Mouse (Mus musculus) MEL (cell line): ENCODE data around the gene Ehbp1. TPM values are rescaled to one million over a fixed set of nuclear protein-coding genes. Genes with fewer than 3 reads are reported as not detected.

Experiments
- DNase-seq: peaks from one replicate; pipeline ENCODE4 v3.0.0; 2011; ENCODE audit warnings: low read depth, low spot score
- H3K27ac ChIP-seq: 2 replicates; pipeline ENCODE4 v1.5.1; 2012; ENCODE audit warnings: low read depth, mild to moderate bottlenecking, control low read depth, low read length, moderate library complexity; ENCODE audit not compliant: control insufficient read depth
- H3K27me3 ChIP-seq, 2 experiments: fragments of 150-350 bp in 1 of 2; sonication (generic) in 1 of 2; 2 replicates each; pipeline ENCODE4 v1.6.1; 2012; ENCODE audit warnings: low read length in 2 of 2, mild to moderate bottlenecking in 2 of 2, improper control_type of control experiment in 1 of 2, moderate library complexity in 1 of 2; ENCODE audit not compliant: insufficient read depth in 2 of 2, control insufficient read depth in 1 of 2
- H3K36me3 ChIP-seq, 2 experiments: 2 replicates each; pipeline ENCODE4 v1.6.1; 2012 to 2014; ENCODE audit warnings: low read length in 2 of 2, improper control_type of control experiment in 1 of 2, inconsistent platforms in 1 of 2, mild to moderate bottlenecking in 1 of 2; ENCODE audit not compliant: insufficient read depth in 2 of 2, control insufficient read depth in 1 of 2
- H3K4me1 ChIP-seq, 2 experiments: fragments of 150-350 bp in 1 of 2; sonication (generic) in 1 of 2; 2 replicates each; pipeline ENCODE4 v1.6.1; 2012; ENCODE audit warnings: low read length in 2 of 2, improper control_type of control experiment in 1 of 2, mild to moderate bottlenecking in 1 of 2; ENCODE audit not compliant: insufficient read depth in 2 of 2, control insufficient read depth in 1 of 2
- H3K4me3 ChIP-seq, 2 experiments: fragments of 150-350 bp in 1 of 2; sonication (generic) in 1 of 2; 2 replicates each; pipeline ENCODE4 v1.5.1; 2012; ENCODE audit warnings: low read depth in 2 of 2, low read length in 2 of 2, mild to moderate bottlenecking in 2 of 2, moderate library complexity in 2 of 2, control low read depth in 1 of 2, improper control_type of control experiment in 1 of 2; ENCODE audit not compliant: control insufficient read depth in 1 of 2, insufficient read depth in 1 of 2
- H3K79me2 ChIP-seq: 2 replicates; pipeline ENCODE4 v1.6.1; 2012; ENCODE audit warnings: mild to moderate bottlenecking, low read length, moderate library complexity; ENCODE audit not compliant: control insufficient read depth, poor library complexity, insufficient read depth
- H3K9ac ChIP-seq: 2 replicates; pipeline ENCODE4 v1.6.1; 2012; ENCODE audit warnings: low read depth, mild to moderate bottlenecking, control low read depth, low read length, moderate library complexity; ENCODE audit not compliant: control insufficient read depth, poor library complexity, severe bottlenecking
- H3K9me3 ChIP-seq: fragments of 150-350 bp; sonication (generic); replicated peaks from 2 replicates; pipeline ENCODE4 v1.6.1; 2012; ENCODE audit warnings: mild to moderate bottlenecking, low read length, improper control_type of control experiment, moderate library complexity; ENCODE audit not compliant: insufficient read depth
- BHLHE40 ChIP-seq: IDR thresholded peaks from 2 replicates; pipeline ENCODE4 v1.6.1; 2012; ENCODE audit warnings: low read depth, mild to moderate bottlenecking, inconsistent platforms, low read length, improper control_type of control experiment, borderline replicate concordance
- CHD2 ChIP-seq: IDR thresholded peaks from 2 replicates; pipeline ENCODE4 v1.6.1; 2011; ENCODE audit warnings: low read length, improper control_type of control experiment
- CTCF ChIP-seq, 3 experiments: IDR thresholded peaks in 2 of 3; conservative IDR thresholded peaks in 1 of 3; 2 replicates each; pipeline ENCODE4 v1.5.1; 2011 to 2012; ENCODE audit warnings: low read length in 3 of 3, low read depth in 2 of 3, mild to moderate bottlenecking in 2 of 3, improper control_type of control experiment in 1 of 3, inconsistent platforms in 1 of 3, mixed read lengths in 1 of 3, moderate library complexity in 1 of 3; ENCODE audit not compliant: control insufficient read depth in 1 of 3, insufficient read depth in 1 of 3, poor library complexity in 1 of 3, severe bottlenecking in 1 of 3
- ELF1 ChIP-seq: IDR thresholded peaks from 2 replicates; pipeline ENCODE4 v1.6.1; 2014; ENCODE audit warnings: low read depth, mild to moderate bottlenecking, inconsistent platforms, low read length, improper control_type of control experiment, moderate library complexity
- EP300 ChIP-seq, 2 experiments: IDR thresholded peaks; 2 replicates each; pipeline ENCODE4 v1.6.1; 2011; ENCODE audit warnings: improper control_type of control experiment in 2 of 2, low read length in 2 of 2, low read depth in 1 of 2, mild to moderate bottlenecking in 1 of 2
- ETS1 ChIP-seq: IDR thresholded peaks from 2 replicates; pipeline ENCODE4 v1.6.1; 2012; ENCODE audit warnings: low read depth, mild to moderate bottlenecking, inconsistent platforms, low read length, improper control_type of control experiment, moderate library complexity
- GABPA ChIP-seq: IDR thresholded peaks from 2 replicates; pipeline ENCODE4 v1.6.1; 2012; ENCODE audit warnings: low read depth, mild to moderate bottlenecking, inconsistent platforms, low read length, improper control_type of control experiment, moderate library complexity
- GATA1 ChIP-seq: IDR thresholded peaks from 2 replicates; pipeline ENCODE4 v1.6.1; 2011; ENCODE audit warnings: low read depth, low read length, improper control_type of control experiment
- MAX ChIP-seq: IDR thresholded peaks from 2 replicates; pipeline ENCODE4 v1.6.1; 2011; ENCODE audit warnings: low read length, improper control_type of control experiment
- MEF2A ChIP-seq: IDR thresholded peaks from 2 replicates; pipeline ENCODE4 v1.6.1; 2014; ENCODE audit warnings: low read depth, mild to moderate bottlenecking, inconsistent platforms, low read length, improper control_type of control experiment; ENCODE audit not compliant: poor library complexity, insufficient replicate concordance, severe bottlenecking; ENCODE audit errors: extremely low read depth
- MYC ChIP-seq: IDR thresholded peaks from 2 replicates; pipeline ENCODE4 v1.6.1; 2011; ENCODE audit warnings: low read depth, mild to moderate bottlenecking, low read length, improper control_type of control experiment, moderate library complexity
- NELFE ChIP-seq: IDR thresholded peaks from 2 replicates; pipeline ENCODE4 v1.6.1; 2011; ENCODE audit warnings: low read depth, low read length, improper control_type of control experiment
- POLR2A ChIP-seq, 2 experiments: IDR thresholded peaks; 2 replicates each; pipeline ENCODE4 v1.6.1; 2011 to 2012; ENCODE audit warnings: low read length in 2 of 2, mild to moderate bottlenecking in 2 of 2, control low read depth in 1 of 2, improper control_type of control experiment in 1 of 2, low read depth in 1 of 2, moderate library complexity in 1 of 2; ENCODE audit not compliant: control insufficient read depth in 1 of 2, insufficient read depth in 1 of 2, poor library complexity in 1 of 2
- POLR2AphosphoS5 ChIP-seq: IDR thresholded peaks from 2 replicates; pipeline ENCODE4 v1.6.1; 2012; ENCODE audit warnings: low read depth, borderline replicate concordance, mild to moderate bottlenecking, inconsistent platforms, low read length, moderate library complexity, mixed read lengths
- RAD21 ChIP-seq: IDR thresholded peaks from 2 replicates; pipeline ENCODE4 v1.6.1; 2011; ENCODE audit warnings: mild to moderate bottlenecking, low read depth, low read length, improper control_type of control experiment
- TAL1 ChIP-seq: IDR thresholded peaks from 2 replicates; pipeline ENCODE4 v1.6.1; 2012; ENCODE audit warnings: mild to moderate bottlenecking, inconsistent platforms, low read length, moderate library complexity, mixed read lengths
- TBP ChIP-seq: IDR thresholded peaks from 2 replicates; pipeline ENCODE4 v1.8.0; 2011; ENCODE audit warnings: low read depth, low read length, improper control_type of control experiment
- USF1 ChIP-seq: IDR thresholded peaks from 2 replicates; pipeline ENCODE4 v1.6.1; 2014; ENCODE audit warnings: low read depth, mild to moderate bottlenecking, inconsistent platforms, low read length, improper control_type of control experiment, moderate library complexity
- ZC3H11A ChIP-seq: IDR thresholded peaks from 2 replicates; pipeline ENCODE4 v1.6.1; 2012; ENCODE audit warnings: low read depth, mild to moderate bottlenecking, inconsistent platforms, low read length, improper control_type of control experiment
- ZNF384 ChIP-seq: IDR thresholded peaks from 2 replicates; pipeline ENCODE4 v1.6.1; 2012; ENCODE audit warnings: low read depth, mild to moderate bottlenecking, inconsistent platforms, low read length, improper control_type of control experiment
- polyA plus RNA-seq, 2 experiments: library from polyadenylated mRNA; stranded (reverse) in 1 of 2; unstranded in 1 of 2; fragments of >175 nt in 1 of 2; fragments of >200 nt in 1 of 2; gene quantifications; 2 replicates each; pipeline versions ENCODE4 v1.2.1 to v1.2.4; 2012; ENCODE audit warnings: low replicate concordance in 2 of 2, low read depth in 1 of 2; ENCODE audit not compliant: insufficient read length in 2 of 2, insufficient read depth in 1 of 2, missing spikeins in 1 of 2
- total RNA-seq: library from RNA; depleted of rRNA; stranded (reverse); fragments of 300-350 nt; gene quantifications from 2 replicates; pipeline ENCODE4 v1.2.3, GENCODE M21; 2012

Gene Ehbp1
- total and polyA plus RNA-seq, 3 experiments: 3.6 to 3.7 TPM; not detected in 1

DNA sequence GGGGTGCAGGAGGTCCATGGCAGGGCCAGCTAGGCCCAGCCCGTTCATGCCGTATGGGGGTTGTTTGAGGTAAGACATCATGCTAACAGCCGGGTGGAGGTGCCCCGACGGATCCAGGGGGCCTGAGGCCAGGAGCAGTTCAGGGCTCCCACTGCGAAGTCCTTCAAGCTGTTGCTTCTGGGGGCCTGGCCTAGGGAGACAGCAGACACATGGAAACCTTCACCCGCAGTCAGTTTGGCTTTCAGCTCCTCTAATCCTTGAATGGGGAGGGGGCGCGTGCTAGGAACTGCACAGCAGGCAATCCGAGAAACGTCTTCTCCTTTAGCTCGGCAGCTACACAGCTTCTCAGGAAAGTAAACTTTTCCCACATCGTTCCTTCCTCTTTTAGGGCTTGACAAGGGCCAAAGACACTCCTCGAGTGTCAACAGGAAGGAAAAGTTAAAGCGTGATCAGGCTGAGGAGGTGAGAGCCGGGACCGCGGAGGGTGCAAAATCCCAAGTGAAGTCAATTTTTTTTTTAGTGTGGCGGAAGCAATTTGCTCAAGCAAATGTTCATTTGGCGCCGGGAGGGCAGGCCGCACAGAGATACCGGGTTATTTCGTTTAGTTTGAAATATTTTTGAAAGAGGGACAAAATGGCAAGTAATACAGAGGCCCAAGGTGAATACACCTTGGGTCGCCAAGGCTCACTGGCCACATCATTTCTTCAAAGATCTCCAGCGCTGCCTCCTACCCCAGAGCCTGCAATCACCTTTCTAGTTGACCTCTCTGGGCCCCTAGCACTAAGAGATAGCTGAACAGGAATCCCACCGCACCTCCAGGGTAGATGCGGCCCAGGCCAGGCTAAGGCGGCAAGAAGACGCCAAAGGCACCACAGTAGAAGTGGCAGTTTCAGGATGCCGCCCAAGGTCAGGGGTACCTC lies 342.4 kb downstream of the Ehbp1 start:
- no peaks in the 10 kb centered on the region for H3K4me1 ChIP-seq
- H3K79me2 ChIP-seq: no peaks in the 10 kb centered on the region
- DNase-seq: no peak
- no peak overlapping the region for H3K9ac ChIP-seq
- no peak overlapping the region for H3K27ac ChIP-seq
- no peaks in the 10 kb centered on the region for H3K27me3 ChIP-seq
- no peaks in the 10 kb centered on the region for H3K9me3 ChIP-seq
- no peak overlapping the region for H3K4me3 ChIP-seq
- no peaks in the 10 kb centered on the region for H3K36me3 ChIP-seq
- TF ChIP-seq EP300 (IDR thresholded peaks at IDR 0.05; ENCODE audit: low read depth in 1 of 2, low read length in 2 of 2): no peak
- TF ChIP-seq TBP: no peak
- TF ChIP-seq ZNF384: no peak
- no peak for TF ChIP-seq ELF1
- TF ChIP-seq TAL1: no peak
- no peak for TF ChIP-seq GATA1
- no peak for TF ChIP-seq ZC3H11A
- TF ChIP-seq BHLHE40: no peak
- TF ChIP-seq POLR2AphosphoS5: no peak
- no peak for TF ChIP-seq POLR2A (IDR thresholded peaks at IDR 0.05; ENCODE audit: control insufficient read depth in 1 of 2, insufficient read depth in 1 of 2, low read depth in 1 of 2, low read length in 2 of 2, poor library complexity in 1 of 2)
- no peak for TF ChIP-seq NELFE
- TF ChIP-seq MAX: no peak
- TF ChIP-seq GABPA: no peak
- TF ChIP-seq RAD21: no peak
- TF ChIP-seq ETS1: no peak
- no peak for TF ChIP-seq MYC
- no peak for TF ChIP-seq CHD2
- TF ChIP-seq MEF2A: no peak
- TF ChIP-seq USF1: no peak
- TF ChIP-seq CTCF (IDR thresholded peaks at IDR 0.05 in 2 of 3, conservative IDR thresholded peaks at IDR 0.05 in 1 of 3; ENCODE audit: control insufficient read depth in 1 of 3, insufficient read depth in 1 of 3, low read depth in 2 of 3, low read length in 3 of 3, poor library complexity in 1 of 3, severe bottlenecking in 1 of 3): no peak
